Mouse (Mus musculus) ovary, adult 2 months (tissue): Measurements from ENCODE around the gene P2rx1. TPM values are rescaled to one million over a fixed set of nuclear protein-coding genes. Genes with fewer than 3 reads are reported as not detected.

ENCODE experiments used
- polyA plus RNA-seq: library from polyadenylated mRNA; depleted of rRNA; stranded (reverse); fragments of >200 nt; gene quantifications from 2 replicates; pipeline ENCODE4 v1.2.3, GENCODE M21; 2012; rRNA removed

Gene P2rx1
- 1.3 and 1.5 TPM in 2 replicates for polyA plus RNA-seq

DNA sequence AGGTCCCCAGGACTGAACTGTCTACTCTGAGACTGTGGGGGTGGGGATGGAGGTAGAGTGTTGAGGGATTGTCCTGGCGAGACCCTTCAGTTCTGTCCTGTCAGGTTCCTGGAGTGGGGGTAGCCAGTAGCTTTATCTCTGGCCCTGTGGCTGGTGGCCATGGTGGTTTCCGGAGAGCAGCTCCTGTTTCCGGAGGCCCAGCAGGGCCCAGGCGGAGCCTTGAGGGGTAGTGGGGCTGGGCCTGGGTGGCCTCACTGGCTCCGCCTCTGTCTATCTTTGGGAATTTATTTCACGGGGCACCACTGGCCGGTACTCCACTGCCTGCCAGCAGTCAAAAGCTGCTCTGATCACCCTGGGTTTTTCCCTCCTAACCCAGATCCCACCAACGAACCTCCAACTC is at the start of gene P2rx1:
P2rx1 (plus strand) TSS at position 333 of the 400 bp plus-strand sequence.

DNA sequence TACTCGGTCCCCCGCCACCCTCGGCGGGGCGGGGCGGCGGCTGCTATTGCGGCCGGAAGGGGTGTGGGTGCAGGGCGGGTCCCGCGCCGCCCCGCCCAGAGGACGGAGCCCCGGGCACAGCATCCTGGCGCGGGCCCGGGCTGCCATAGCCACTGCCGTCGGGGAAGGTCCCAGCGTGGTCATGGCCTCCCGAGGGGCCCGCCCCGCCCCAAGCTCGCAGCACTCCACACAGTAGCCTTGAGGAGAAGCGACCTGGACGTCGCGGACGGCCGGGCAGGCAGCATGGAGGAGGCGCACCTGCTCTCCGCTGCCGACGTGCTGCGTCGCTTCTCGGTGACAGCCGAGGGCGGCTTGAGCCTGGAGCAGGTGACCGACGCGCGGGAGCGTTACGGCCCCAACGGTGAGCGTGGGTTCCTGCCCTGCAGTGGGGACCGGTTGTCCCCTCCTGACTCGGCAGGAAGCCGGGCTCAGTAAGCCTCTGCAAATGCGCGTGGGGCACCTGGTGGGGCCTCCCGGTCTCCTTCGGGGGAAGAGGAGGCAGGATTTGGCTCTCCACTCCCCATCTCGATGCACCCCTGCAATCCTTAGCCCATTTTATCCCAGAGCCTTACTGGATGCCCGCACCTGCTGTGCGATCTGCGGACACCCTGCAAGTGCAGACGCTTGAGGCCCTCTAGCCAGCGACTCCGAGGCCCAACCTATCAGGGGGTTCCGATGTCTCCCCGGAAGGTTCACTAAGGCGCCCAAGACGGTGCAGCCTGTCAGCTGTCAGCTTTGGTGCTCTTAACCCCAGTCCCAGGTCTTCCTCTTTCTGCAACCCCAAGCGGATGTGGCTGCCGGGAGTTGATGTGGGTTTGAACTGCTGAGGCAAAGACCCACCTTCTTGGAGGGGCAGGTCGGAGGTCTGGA is 37.6 kb upstream of the P2rx1 start, which contains the start of gene Atp2a3:
Atp2a3 (plus strand) TSS at position 98 of the 909 bp plus-strand sequence.

DNA sequence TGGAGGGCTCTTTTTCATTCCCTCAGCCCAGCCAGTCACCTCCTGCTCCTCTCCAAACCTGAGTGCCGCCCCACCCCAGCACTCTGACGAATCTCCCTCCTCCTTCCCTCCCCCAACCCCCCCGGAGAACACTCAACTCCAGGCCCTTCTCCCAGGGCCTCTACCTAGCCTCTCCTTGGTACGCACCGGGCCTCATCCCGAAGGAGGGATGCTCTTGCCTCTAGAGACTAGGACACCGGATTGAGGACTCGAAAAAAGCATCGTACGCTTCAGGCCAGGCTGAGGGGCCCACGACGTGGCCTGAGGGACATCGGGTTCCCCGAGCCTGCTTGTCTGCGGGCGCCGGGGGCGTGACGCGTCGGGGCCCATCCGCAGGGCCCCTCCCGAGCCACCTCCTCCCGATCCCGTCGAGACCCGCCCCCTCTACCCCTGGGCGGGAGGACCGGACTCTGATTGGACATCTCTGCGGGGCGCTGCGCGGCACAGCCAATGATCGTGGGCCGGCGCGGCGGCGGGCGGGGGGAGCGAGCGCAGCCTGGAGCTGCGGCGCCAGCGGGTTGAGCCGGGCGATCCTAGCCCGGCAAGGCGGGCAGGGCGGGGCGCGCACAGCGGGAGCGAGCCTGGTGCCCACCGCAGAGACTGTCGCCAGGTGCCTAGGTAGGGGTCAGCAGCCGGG is 19.7 kb downstream of the P2rx1 start, which contains the start of gene Camkk1:
Camkk1 (plus strand) TSS at position 538 of the 676 bp plus-strand sequence.

GRCm38 (mm10) chr11:73047542-73047996 is 48.7 kb downstream of the P2rx1 start, which contains the start of gene Ncbp3:
Ncbp3 (plus strand) TSS chr11:73047783.

Other genes with a start within 250 kb of the P2rx1 start
- 5.9 and 8.3 TPM in 2 replicates for gene Cyb5d2, start 203.0 kb upstream of the P2rx1 start, polyA plus RNA-seq
- gene Zzef1, start 202.9 kb upstream of the P2rx1 start, polyA plus RNA-seq, result 20.3 and 21.7 TPM in 2 replicates
- 30.1 and 33.5 TPM in 2 replicates for gene Atp2a3, start 37.9 kb upstream of the P2rx1 start, polyA plus RNA-seq
- gene Camkk1, start 19.9 kb downstream of the P2rx1 start, polyA plus RNA-seq, result 3.4 and 4.3 TPM in 2 replicates
- gene Ncbp3, start 48.7 kb downstream of the P2rx1 start, polyA plus RNA-seq, result 1.9 and 2.2 TPM in 2 replicates
- gene Itgae, start 91.5 kb downstream of the P2rx1 start, polyA plus RNA-seq, result 0.92 and 1.4 TPM in 2 replicates
- gene Haspin, start 139.2 kb downstream of the P2rx1 start, polyA plus RNA-seq, result 2.2 and 2.8 TPM in 2 replicates
- gene P2rx5, start 161.3 kb downstream of the P2rx1 start, polyA plus RNA-seq, result 0.21 and 0.32 TPM in 2 replicates
- gene Emc6, start 177.9 kb downstream of the P2rx1 start, polyA plus RNA-seq, result 55.3 and 70.3 TPM in 2 replicates
- 90.1 and 96.1 TPM in 2 replicates for gene Tax1bp3, start 178.0 kb downstream of the P2rx1 start, polyA plus RNA-seq
- gene Ctns, start 199.9 kb downstream of the P2rx1 start, polyA plus RNA-seq, result 11.5 and 15.8 TPM in 2 replicates
- gene Shpk, start 200.4 kb downstream of the P2rx1 start, polyA plus RNA-seq, result 3.8 and 4.0 TPM in 2 replicates
- gene Trpv1, start 235.2 kb downstream of the P2rx1 start, polyA plus RNA-seq, result 0.46 and 0.55 TPM in 2 replicates